Mouse (Mus musculus) embryonic facial prominence, embryonic 12.5 days (tissue): Measurements from ENCODE around the gene Nek5. TPM values are rescaled to one million over a fixed set of nuclear protein-coding genes. Genes with fewer than 3 reads are reported as not detected.

ENCODE experiments used
- ATAC-seq: fragments of 200-750 bp; cut with Nextera tagmentation; 2 replicates; pipeline ENCODE4 v1.8.0; 2017; ENCODE audit not compliant: insufficient number of reproducible peaks, insufficient read depth, low FRiP score, low TSS enrichment
- H3K27ac ChIP-seq: fragments of 300-500 bp; sonication (generic); 2 replicates; pipeline ENCODE4 v1.5.1; 2016; ENCODE audit warnings: mild to moderate bottlenecking
- H3K27me3 ChIP-seq: fragments of 300-500 bp; sonication (generic); 2 replicates; pipeline ENCODE4 v1.6.1; 2016; ENCODE audit warnings: mild to moderate bottlenecking, moderate library complexity
- H3K36me3 ChIP-seq: fragments of 300-500 bp; sonication (generic); 2 replicates; pipeline ENCODE4 v1.6.1; 2016; ENCODE audit warnings: mild to moderate bottlenecking
- H3K4me1 ChIP-seq: fragments of 300-500 bp; sonication (generic); 2 replicates; pipeline ENCODE4 v1.6.1; 2016
- H3K4me2 ChIP-seq: fragments of 300-500 bp; sonication (generic); replicated peaks from 2 replicates; pipeline ENCODE4 v1.6.1; 2016; ENCODE audit warnings: mild to moderate bottlenecking, moderate library complexity
- H3K4me3 ChIP-seq: fragments of 300-500 bp; sonication (generic); 2 replicates; pipeline ENCODE4 v1.5.1; 2016; ENCODE audit warnings: mild to moderate bottlenecking
- H3K9ac ChIP-seq: fragments of 300-500 bp; sonication (generic); 2 replicates; pipeline ENCODE4 v1.6.1; 2016; ENCODE audit warnings: mild to moderate bottlenecking, moderate library complexity
- H3K9me3 ChIP-seq: fragments of 300-500 bp; sonication (generic); 2 replicates; pipeline ENCODE4 v1.6.1; 2016; ENCODE audit warnings: mild to moderate bottlenecking, moderate library complexity
- WGBS: fragments of 180-500 bp; shearing (Covaris S2); methylation state at CpG from one replicate; pipeline ENCODE4 v1.1.7; 2016; 5-methylcytosine and 5-hydroxymethylcytosine counted together
- polyA plus RNA-seq: library from polyadenylated mRNA; unstranded; fragments of >200 nt; fragmentation: Nextera tagmentation; extraction: Ambion mirVana; gene quantifications from 2 replicates; pipeline ENCODE4 v1.2.1, GENCODE M21; 2016

The Nek5 gene
- polyA plus RNA-seq, 1 experiment from 2014 or later: 0.18 TPM

DNA sequence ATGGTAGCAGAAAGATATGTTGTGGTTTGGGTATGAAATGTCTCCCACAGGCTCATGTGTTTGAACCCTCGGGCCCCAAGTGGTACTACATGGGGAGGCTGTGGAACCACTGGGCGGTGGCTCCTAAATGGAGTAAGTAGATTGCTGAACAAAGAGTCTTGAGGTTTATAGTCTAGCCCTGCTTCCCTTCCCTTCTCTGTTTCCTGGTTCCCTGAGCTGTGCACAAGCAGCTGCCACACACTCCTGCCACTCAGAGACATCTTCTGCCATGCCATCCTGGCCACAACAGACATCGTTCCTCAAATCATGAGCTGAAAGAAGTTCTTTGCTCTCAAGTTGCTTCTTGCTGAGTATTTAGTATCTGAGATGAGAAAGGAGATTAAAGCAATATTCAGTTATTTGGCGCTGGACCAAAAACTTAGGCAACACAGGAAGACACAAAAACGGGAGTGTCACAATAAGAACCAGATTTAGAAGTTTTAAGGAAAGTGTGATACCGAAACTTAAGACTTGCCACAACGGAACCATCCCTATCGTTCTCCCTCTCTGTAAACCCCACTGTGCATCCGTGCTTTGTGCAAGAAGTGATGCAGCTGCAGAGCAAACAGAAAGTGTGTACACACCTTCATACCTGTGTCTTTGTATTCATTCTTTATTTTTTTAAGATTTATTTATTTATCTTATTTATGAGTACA is 45.4 kb downstream of the Nek5 start:
- no peaks in the 10 kb centered on the region for H3K27me3 ChIP-seq
- no peak for ATAC-seq
- 84% methylated on average over 9 of the region's 9 CpGs for WGBS
- no peaks in the 10 kb centered on the region for H3K4me1 ChIP-seq
- H3K4me2 ChIP-seq: no peak overlapping the region
- H3K36me3 ChIP-seq: no peaks in the 10 kb centered on the region
- H3K9me3 ChIP-seq: no peaks in the 10 kb centered on the region
- H3K27ac ChIP-seq: no peak overlapping the region
- no peak overlapping the region for H3K4me3 ChIP-seq
- H3K9ac ChIP-seq: no peak overlapping the region

DNA sequence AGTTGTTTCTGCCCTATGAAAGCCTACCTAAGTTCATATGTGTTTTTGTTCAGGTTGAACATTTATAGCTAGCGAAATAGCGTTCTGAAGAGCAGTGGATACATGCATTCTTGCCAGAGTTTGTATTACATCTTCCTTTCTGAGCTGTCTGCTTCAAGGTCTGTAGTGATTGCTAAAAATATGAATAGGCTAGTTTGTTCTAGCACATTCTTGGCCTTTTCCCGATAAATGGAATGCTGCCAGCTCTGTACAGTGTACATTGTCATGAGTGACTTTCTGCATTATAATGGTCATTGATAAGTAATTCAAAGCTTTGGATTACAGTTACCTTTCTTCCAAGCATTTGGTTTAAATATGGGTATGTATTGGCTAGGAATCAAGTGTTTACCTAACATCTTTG is 63.7 kb downstream of the Nek5 start:
- Histone ChIP-seq H3K27me3 (peaks cover 24% of the 10 kb centered on the region), H3K4me2 (peak overlapping the region; percentile 88), H3K36me3 (peaks cover 30% of the 10 kb centered on the region), H3K4me3 (peak overlapping the region; percentile 75), H3K27ac (no peak overlapping the region), H3K9ac (peak overlapping the region; percentile 28), H3K9me3 (peaks cover 5% of the 10 kb centered on the region; the same call in 1 of the 2 replicates), H3K4me1 (0 out of 2 replicates have a peak, but pooled peaks cover 4% of the 10 kb centered on the region)
- ATAC-seq: no peak
- 6% methylated on average over 3 of the region's 3 CpGs for WGBS

DNA sequence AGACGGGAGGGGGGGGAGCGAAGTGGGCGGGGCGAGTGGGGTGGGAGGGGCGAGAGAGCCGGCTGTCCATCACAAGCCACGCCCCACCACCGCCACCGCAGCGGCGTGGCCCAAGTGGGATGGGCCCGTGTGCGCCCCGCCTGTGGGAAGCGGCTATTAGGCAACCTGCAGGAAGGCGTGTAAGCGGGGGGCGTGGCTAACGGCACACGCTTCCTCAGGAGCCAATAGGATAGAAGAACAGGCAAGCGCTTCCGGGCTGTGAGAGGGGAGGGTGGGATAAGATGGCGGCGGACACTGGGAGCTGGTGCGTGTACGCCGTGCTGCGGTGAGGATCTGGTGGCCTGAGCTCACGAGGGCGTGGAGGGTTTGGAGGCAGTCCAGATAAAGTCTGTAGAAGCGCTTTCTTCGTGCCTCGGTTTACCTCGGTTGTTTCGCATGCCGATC is 64.4 kb downstream of the Nek5 start, which contains the start of gene Alg11:
TSS of gene Alg11 (plus strand) at position 276 of the 444 bp plus-strand sequence.
- WGBS: 0% methylated on average over 36 of the region's 36 CpGs
- H3K4me1 ChIP-seq: 0 out of 2 replicates have a peak, but pooled peaks cover 4% of the 10 kb centered on the region
- H3K4me3 ChIP-seq: peak within 1 kb of the TSS; percentile 75
- H3K27me3 ChIP-seq: peaks cover 24% of the 10 kb centered on the region
- H3K36me3 ChIP-seq: peaks cover 24% of the 10 kb centered on the region
- peak within 1 kb of the TSS; percentile 61 for H3K9ac ChIP-seq
- peak; percentile 99 for ATAC-seq
- no peaks in the 10 kb centered on the region for H3K9me3 ChIP-seq
- H3K4me2 ChIP-seq: peak within 1 kb of the TSS; percentile 88
- H3K27ac ChIP-seq: no peak within 1 kb of the TSS

DNA sequence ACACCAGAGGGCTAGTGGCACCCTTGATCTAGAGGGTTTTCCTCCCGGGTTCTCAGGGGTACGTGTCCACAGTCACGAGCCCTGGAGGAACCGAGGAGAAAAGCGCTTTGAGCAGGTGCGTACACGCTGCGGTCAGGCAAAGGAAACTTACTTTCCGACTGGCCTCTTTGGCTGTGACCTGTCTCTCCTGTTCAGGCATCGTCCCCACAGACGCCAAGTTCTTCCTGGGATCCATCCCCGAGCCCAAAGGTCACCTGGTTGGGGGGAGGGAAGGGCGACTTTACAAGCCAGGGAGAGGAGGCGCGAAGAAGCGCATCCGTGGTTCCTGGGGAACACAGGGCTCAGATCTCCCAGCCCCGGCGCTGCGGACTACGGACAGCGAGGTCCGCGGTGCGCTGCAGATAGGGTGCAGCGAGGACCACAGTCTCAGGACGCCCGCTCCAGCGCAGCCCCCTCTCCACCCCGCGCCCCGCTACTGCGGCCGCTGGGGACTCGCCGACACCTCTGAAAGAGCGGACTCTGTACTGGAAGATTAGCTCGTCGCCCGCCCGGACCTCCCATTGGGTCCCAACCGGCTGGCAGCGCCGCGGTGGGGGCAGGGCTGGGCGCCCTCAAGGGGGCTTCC is 64.9 kb downstream of the Nek5 start, which contains the start of gene Atp7b:
TSS of gene Atp7b (minus strand) at position 485 of the 625 bp plus-strand sequence.
- Histone ChIP-seq H3K9me3 (no peaks in the 10 kb centered on the region), H3K36me3 (peaks cover 18% of the 10 kb centered on the region), H3K4me1 (0 out of 2 replicates have a peak, but pooled peaks cover 4% of the 10 kb centered on the region), H3K9ac (peak within 1 kb of the TSS; percentile 61), H3K27ac (no peak within 1 kb of the TSS), H3K27me3 (peaks cover 24% of the 10 kb centered on the region), H3K4me3 (peak within 1 kb of the TSS; percentile 75), H3K4me2 (peak within 1 kb of the TSS; percentile 88)
- peak; percentile 92 for ATAC-seq
- under 1% methylated on average over 37 of the region's 46 CpGs for WGBS

DNA sequence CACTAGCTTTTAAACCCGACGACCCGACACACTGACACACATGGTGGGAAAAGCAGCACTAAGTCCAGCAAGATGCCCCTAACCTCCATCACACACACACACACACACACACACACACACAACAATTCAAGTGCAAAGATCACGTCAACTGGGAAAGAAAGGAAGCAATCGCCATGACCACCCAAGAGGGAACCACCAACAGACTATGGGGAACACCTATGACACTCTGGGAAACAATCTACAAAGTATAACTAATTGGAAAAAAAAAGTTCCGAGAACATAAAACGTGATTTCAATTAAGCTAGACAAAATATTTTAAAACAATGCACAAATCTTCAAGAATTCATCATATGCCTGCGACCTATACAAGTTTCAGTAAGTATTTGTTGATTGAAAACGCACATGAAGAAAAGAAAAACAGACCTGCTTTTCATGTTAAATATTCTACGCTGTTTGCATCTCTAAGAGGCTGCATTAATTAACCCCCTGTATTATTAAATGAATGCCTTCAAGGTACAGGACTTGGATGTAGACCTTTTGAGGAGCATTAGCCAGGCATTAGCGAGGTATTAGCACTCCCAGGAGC is 65.6 kb downstream of the Nek5 start:
- Histone ChIP-seq H3K36me3 (peaks cover 13% of the 10 kb centered on the region; the same call in 1 of the 2 replicates), H3K9me3 (no peaks in the 10 kb centered on the region), H3K4me1 (0 out of 2 replicates have a peak, but pooled peaks cover 4% of the 10 kb centered on the region), H3K4me3 (peak overlapping the region; percentile 75), H3K27me3 (peaks cover 24% of the 10 kb centered on the region), H3K27ac (no peak overlapping the region), H3K9ac (no peak overlapping the region), H3K4me2 (peak overlapping the region; percentile 88)
- ATAC-seq: no peak
- 40% methylated on average over 11 of the region's 11 CpGs for WGBS

DNA sequence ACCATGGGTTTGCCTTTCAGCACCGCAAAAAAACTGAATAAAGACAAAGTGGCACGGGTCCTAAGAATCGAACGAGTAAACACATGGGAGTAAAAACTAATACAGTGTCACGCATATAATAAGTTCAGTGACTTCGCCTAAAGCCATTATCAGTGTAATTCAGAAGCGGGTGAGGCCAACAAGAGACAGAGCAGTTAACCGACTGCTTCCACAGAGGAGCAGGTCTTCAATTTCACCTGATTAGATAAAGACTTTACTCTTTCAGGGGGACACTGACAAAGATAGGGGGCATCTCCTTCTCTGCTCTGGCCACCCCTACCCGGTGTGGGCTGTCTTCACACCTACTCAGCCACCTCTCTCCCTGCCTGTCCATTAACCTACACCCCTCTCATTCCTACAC is 66.5 kb downstream of the Nek5 start:
- peaks cover 7% of the 10 kb centered on the region; the same call in 1 of the 2 replicates for H3K36me3 ChIP-seq

DNA sequence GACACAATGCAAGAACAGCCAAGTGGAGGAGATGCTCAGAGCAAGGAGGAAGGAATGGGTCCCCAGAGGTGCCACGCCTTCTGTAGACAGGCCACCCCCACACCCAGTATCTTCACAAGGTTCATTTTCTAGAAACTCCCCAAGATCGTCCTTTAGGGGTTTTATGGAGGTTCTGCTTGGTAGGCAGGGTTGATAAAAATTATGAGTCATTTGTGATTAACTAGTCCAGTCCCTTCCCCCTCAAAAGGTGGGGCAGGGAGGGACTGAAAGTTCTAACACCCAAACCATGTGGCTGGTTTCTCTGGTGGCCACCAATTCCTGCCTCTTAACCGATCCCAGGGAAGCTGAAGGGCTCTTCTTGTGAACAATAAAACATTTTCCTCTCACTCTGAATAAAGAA is 68.0 kb downstream of the Nek5 start:
- H3K4me2 ChIP-seq: no peak overlapping the region
- H3K36me3 ChIP-seq: no peaks in the 10 kb centered on the region
- H3K4me1 ChIP-seq: 0 out of 2 replicates have a peak, but pooled peaks cover 4% of the 10 kb centered on the region
- no peak overlapping the region for H3K27ac ChIP-seq
- no peak for ATAC-seq
- H3K4me3 ChIP-seq: no peak overlapping the region
- no peak overlapping the region for H3K9ac ChIP-seq
- H3K9me3 ChIP-seq: no peaks in the 10 kb centered on the region
- 82% methylated on average over 3 of the region's 3 CpGs for WGBS
- peaks cover 24% of the 10 kb centered on the region for H3K27me3 ChIP-seq

More for the DNA sequence above, 66.5 kb downstream of the Nek5 start:
- 74% methylated on average over 9 of the region's 9 CpGs for WGBS
- Histone ChIP-seq H3K4me2 (no peak overlapping the region), H3K27ac (no peak overlapping the region), H3K9ac (no peak overlapping the region), H3K4me3 (no peak overlapping the region), H3K27me3 (peaks cover 24% of the 10 kb centered on the region), H3K9me3 (no peaks in the 10 kb centered on the region), H3K4me1 (0 out of 2 replicates have a peak, but pooled peaks cover 4% of the 10 kb centered on the region)
- ATAC-seq: no peak

DNA sequence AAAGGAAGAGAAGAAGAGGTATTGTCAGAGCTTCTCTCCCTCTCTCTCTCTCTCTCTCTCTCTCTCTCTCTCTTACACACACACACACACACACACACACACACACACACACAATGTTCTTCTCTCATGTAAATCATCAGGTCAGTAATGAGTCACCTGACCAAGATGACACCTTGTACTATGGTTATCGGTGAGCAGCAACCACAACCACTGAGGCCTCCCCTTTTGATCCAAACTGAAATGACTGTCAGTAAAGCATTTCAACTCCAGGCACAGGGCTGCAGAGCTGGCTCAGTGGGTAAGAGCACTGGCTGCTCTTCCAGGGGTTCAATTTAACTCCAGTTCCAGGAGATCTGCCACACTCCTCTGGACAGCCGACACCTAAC is 69.4 kb downstream of the Nek5 start:
- H3K9me3 ChIP-seq: no peaks in the 10 kb centered on the region
- H3K27ac ChIP-seq: no peak overlapping the region
- peaks cover 24% of the 10 kb centered on the region for H3K27me3 ChIP-seq
- H3K4me1 ChIP-seq: no peaks in the 10 kb centered on the region
- 99% methylated on average over 2 of the region's 2 CpGs for WGBS
- H3K36me3 ChIP-seq: no peaks in the 10 kb centered on the region
- H3K9ac ChIP-seq: no peak overlapping the region
- no peak for ATAC-seq
- H3K4me3 ChIP-seq: no peak overlapping the region
- no peak overlapping the region for H3K4me2 ChIP-seq

DNA sequence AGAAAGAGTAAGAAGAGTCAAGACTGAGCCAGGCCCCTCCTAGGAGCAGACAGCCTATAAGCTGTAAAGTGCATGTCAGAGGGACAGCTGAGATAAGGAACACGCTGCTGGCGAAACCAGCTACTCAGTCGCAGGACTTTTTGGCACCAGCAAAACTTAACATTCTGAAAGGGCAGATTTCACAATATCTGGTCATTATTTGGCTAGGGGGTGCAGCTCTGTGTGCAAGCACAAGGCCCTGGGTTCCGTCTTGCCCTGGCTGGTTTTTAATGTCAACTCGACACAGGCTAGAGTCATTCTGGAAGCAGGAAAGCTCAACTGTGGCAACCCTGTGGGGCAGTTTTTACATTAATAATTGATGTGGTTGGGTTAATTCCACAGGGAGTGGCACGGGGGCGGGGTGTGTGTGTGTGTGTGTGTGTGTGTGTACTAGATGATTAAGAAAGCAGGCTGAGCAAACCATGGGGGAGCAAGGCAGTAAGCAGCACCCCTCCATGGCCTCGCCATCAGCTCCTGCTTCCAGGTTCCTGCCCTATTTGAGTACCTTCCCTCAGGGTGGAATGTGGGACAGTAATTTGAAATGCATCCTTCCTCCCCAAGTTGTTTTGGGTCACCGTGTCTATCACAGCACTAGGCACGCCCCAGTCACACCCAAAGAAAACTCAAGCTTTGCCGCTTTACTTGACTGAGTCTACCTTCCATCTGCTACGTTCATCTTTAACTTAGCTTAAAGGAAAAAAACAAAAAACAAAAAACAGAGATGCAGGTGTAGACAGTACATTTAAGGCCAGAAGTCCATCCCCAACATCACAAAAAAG is 70.0 kb downstream of the Nek5 start:
- ATAC-seq: no peak
- H3K27ac ChIP-seq: no peak overlapping the region
- WGBS: 86% methylated on average over 12 of the region's 12 CpGs

DNA sequence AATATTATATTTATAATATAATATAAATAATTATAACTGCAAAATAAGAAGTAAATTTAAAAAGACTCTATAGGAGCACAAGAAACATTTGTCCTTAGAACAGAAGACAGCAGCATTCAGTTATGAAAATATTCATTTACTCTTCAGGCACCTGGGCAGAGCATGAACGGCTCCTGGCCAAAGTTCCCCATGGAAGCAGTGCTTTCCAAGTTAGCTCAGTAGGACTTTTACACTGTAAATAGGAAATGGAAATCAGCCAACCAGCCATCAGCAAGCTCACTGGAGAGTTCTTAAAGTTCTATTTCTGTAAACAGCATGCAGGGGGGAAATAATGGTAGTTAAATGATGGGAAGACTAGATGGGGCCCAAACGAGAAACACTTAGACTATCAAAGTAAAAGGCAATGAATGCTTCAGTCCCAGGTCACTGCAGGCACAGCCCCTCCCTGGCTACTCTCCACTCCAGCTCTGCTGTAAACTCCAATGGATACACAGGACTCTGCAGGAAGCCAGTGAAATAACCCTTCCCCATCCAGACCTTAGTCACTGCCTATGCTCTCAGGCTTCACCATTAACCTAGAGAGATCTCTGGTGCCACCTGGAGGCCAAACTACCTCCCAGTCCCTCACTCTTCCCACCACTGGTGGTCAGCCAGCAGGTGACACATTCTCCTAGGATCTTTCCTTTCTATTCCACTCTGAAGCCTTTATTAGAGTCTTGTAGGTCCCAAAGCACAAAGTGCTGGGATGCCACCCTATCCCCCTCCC is 77.0 kb downstream of the Nek5 start:
- ATAC-seq: no peak
- no peaks in the 10 kb centered on the region for H3K27me3 ChIP-seq
- no peak overlapping the region for H3K4me2 ChIP-seq
- no peaks in the 10 kb centered on the region for H3K9me3 ChIP-seq
- H3K4me3 ChIP-seq: no peak overlapping the region
- no peak overlapping the region for H3K9ac ChIP-seq
- WGBS: 72% methylated on average over 2 of the region's 2 CpGs
- no peaks in the 10 kb centered on the region for H3K4me1 ChIP-seq
- H3K27ac ChIP-seq: no peak overlapping the region
- no peaks in the 10 kb centered on the region for H3K36me3 ChIP-seq

More for the DNA sequence above, 70.0 kb downstream of the Nek5 start:
- Histone ChIP-seq H3K4me3 (no peak overlapping the region), H3K9ac (no peak overlapping the region), H3K36me3 (no peaks in the 10 kb centered on the region), H3K9me3 (no peaks in the 10 kb centered on the region), H3K4me1 (no peaks in the 10 kb centered on the region), H3K4me2 (no peak overlapping the region), H3K27me3 (peaks cover 22% of the 10 kb centered on the region)
